Mouse (Mus musculus) forebrain, postnatal 0 days (tissue): ENCODE data around the gene Ttc21a. TPM values are rescaled to one million over a fixed set of nuclear protein-coding genes. Genes with fewer than 3 reads are reported as not detected.

ENCODE experiments used
- ATAC-seq: fragments of 200-750 bp; cut with Nextera tagmentation; 2 replicates; pipeline ENCODE4 v1.8.0; 2017; ENCODE audit warnings: mild to moderate bottlenecking, moderate library complexity
- DNase-seq: peaks from one replicate; pipeline ENCODE4 v3.0.0-alpha.2; 2015
- H3K27ac ChIP-seq: fragments of 300-500 bp; sonication (generic); 2 replicates; pipeline ENCODE4 v1.5.1; 2014; ENCODE audit warnings: low read depth, mild to moderate bottlenecking, antibody characterized with exemption, low read length, moderate library complexity, mixed read lengths
- H3K27me3 ChIP-seq: fragments of 300-500 bp; sonication (generic); 2 replicates; pipeline ENCODE4 v1.6.1; 2014; ENCODE audit warnings: mild to moderate bottlenecking, low read length, mixed read lengths; ENCODE audit not compliant: insufficient read depth
- H3K36me3 ChIP-seq: fragments of 300-500 bp; sonication (generic); 2 replicates; pipeline ENCODE4 v1.6.1; 2014; ENCODE audit warnings: mild to moderate bottlenecking, moderate library complexity; ENCODE audit not compliant: insufficient read depth
- H3K4me1 ChIP-seq: fragments of 300-500 bp; sonication (generic); 2 replicates; pipeline ENCODE4 v1.6.1; 2014; ENCODE audit warnings: antibody characterized with exemption; ENCODE audit not compliant: insufficient read depth
- H3K4me2 ChIP-seq: fragments of 300-500 bp; sonication (generic); 2 replicates; pipeline ENCODE4 v1.6.1; 2014; ENCODE audit warnings: low read depth, mild to moderate bottlenecking, moderate library complexity
- H3K4me3 ChIP-seq: fragments of 300-500 bp; sonication (generic); 2 replicates; pipeline ENCODE4 v1.5.1; 2014; ENCODE audit warnings: low read depth, low read length, mixed read lengths
- H3K9ac ChIP-seq: fragments of 300-500 bp; sonication (generic); 2 replicates; pipeline ENCODE4 v1.6.1; 2014; ENCODE audit warnings: mild to moderate bottlenecking
- H3K9me3 ChIP-seq: fragments of 300-500 bp; sonication (generic); 2 replicates; pipeline ENCODE4 v1.6.1; 2016; ENCODE audit warnings: low read length
- CTCF ChIP-seq: sonication (generic); IDR thresholded peaks from 2 replicates; pipeline ENCODE4 v1.5.1; 2016; ENCODE audit warnings: antibody characterized with exemption, control low read depth, low read depth
- WGBS: fragments of 180-500 bp; shearing (Covaris S2); extraction: QIAGEN DNeasy Blood & Tissue Kit; methylation state at CpG from one replicate; pipeline ENCODE4 v1.1.7; 2014; 5-methylcytosine and 5-hydroxymethylcytosine counted together
- polyA plus RNA-seq: library from polyadenylated mRNA; unstranded; fragments of >200 nt; fragmentation: Nextera tagmentation; extraction: Ambion mirVana; gene quantifications from 2 replicates; pipeline ENCODE4 v1.2.1, GENCODE M21; 2015
- total RNA-seq: library from RNA; depleted of rRNA; stranded (reverse); fragments of >200 nt; gene quantifications from 2 replicates; pipeline ENCODE4 v1.2.3, GENCODE M21; 2014

Gene Ttc21a
- total and polyA plus RNA-seq, 2 experiments from 2014 or later, result 0.85 to 4.3 TPM

DNA sequence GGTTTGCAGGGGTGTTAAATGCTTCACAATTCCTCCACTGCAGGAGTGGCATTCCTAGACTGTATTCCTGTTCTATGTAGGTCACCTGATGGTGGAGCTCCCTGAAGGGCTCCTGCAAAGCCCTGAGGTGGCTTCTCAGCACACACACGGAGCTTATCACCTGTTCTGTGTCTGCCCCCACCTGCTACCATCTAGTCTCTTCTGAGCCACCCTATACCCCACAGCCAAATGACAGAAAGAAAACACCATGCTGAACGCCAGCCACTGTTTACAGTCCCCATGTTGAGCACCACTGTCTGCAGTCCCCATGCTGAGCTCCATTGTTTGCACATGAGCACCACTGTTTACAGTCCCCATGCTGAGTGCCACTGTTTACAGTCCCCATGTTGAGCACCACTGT lies 42.3 kb downstream of the Ttc21a start:
- H3K4me1 ChIP-seq, result peaks cover 7% of the 10 kb centered on the region; the same call in 1 of the 2 replicates
- TF ChIP-seq CTCF, result no peak

DNA sequence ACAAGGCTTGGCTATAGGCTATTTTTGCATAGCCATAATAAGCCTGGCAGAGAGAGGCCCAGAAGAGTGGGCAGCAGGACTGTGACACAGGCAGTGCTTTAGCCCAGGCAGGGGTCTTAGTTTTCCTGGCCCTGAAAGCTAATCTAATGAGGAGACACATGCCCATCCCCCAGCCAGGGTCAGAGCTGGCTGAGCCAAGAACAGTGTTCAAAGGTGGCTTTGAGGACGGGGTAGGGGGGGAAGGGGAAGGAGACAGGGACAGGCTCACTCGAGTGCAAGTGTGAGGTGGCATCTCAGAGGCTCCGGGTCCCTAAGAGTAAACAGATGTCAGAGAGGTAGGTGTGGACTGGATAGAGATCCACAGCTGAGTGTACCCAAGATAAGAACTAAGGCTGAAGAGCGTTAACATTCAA lies 43.4 kb downstream of the Ttc21a start:
- H3K9me3 ChIP-seq, result no peaks in the 10 kb centered on the region
- H3K9ac ChIP-seq, result no peak overlapping the region
- peak overlapping the region; percentile 69; the same call in 1 of the 2 replicates for H3K27ac ChIP-seq
- TF ChIP-seq CTCF, result no peak
- no peak for DNase-seq
- no peaks in the 10 kb centered on the region for H3K36me3 ChIP-seq
- H3K4me1 ChIP-seq, result peaks cover 7% of the 10 kb centered on the region; the same call in 1 of the 2 replicates
- H3K4me3 ChIP-seq, result no peak overlapping the region
- 10% methylated on average over 4 of the region's 4 CpGs for WGBS
- 0 out of 2 replicates have a peak, but pooled peaks cover 2% of the 10 kb centered on the region for H3K27me3 ChIP-seq
- no peak for ATAC-seq
- H3K4me2 ChIP-seq, result peak overlapping the region; percentile 89; the same call in 1 of the 2 replicates

More for the DNA sequence above, 42.3 kb downstream of the Ttc21a start:
- H3K36me3 ChIP-seq, result no peaks in the 10 kb centered on the region
- 56% methylated on average over 2 of the region's 2 CpGs for WGBS
- H3K9me3 ChIP-seq, result no peaks in the 10 kb centered on the region
- H3K27ac ChIP-seq, result no peak overlapping the region
- 0 out of 2 replicates have a peak, but pooled peaks cover 2% of the 10 kb centered on the region for H3K27me3 ChIP-seq
- no peak overlapping the region for H3K4me2 ChIP-seq
- H3K4me3 ChIP-seq, result no peak overlapping the region
- ATAC-seq (no peak), DNase-seq (no peak)
- H3K9ac ChIP-seq, result no peak overlapping the region

DNA sequence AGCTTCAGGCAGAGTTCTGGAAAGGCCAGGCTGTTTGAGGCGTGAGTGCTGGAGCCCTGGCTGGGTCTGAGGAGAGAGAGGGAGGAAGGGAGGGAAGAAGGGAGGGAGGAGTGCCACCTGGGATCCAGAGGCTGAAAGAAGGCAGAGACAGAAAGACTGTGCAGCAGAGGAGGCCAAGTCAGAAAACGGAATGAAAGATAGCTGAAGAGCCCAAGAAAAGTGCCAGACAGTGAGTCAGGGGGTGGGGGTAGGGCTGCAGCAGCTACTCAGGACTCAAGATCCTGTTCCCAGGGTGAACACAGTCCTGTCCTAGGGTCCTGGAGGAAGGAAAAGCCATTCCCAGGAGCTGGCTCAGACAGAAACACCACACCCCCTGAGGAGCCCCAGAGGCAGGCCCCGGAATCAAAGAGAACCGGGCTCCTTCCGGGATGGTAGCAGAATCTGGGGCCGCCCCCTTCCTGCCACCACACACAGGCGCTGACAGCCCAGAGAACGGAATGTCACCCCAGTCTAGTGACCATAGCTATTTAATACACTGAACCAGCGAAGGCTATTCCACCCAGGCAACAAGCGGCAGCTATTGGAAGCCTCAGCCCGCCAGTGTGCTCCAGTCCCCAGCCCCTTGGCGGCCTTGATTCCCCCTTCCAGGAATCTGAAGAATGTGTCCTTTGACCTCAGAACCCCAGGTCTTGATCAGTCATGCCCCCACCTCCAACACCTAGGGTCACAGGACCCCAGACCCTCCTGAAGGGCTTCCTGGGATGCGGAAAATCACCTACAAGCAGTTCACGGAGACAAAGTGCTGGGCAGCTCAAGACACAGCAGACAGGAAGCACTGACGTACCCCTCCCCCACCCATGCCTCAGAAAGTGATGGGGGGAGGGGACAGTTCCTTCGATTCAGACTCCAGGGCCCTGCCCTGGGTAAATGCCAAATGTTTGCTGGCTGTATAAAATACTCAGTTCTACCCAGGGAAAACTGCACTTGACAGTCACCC lies 44.1 kb downstream of the Ttc21a start:
- ATAC-seq (peak; percentile 32), DNase-seq (peak; percentile 49)
- Histone ChIP-seq H3K4me2 (peak overlapping the region; percentile 89), H3K36me3 (no peaks in the 10 kb centered on the region), H3K27me3 (0 out of 2 replicates have a peak, but pooled peaks cover 2% of the 10 kb centered on the region), H3K4me1 (peaks cover 7% of the 10 kb centered on the region; the same call in 1 of the 2 replicates), H3K9ac (no peak overlapping the region), H3K9me3 (no peaks in the 10 kb centered on the region), H3K27ac (peak overlapping the region; percentile 69), H3K4me3 (peak overlapping the region; percentile 9)
- no peak for TF ChIP-seq CTCF
- 5% methylated on average over 16 of the region's 16 CpGs for WGBS

DNA sequence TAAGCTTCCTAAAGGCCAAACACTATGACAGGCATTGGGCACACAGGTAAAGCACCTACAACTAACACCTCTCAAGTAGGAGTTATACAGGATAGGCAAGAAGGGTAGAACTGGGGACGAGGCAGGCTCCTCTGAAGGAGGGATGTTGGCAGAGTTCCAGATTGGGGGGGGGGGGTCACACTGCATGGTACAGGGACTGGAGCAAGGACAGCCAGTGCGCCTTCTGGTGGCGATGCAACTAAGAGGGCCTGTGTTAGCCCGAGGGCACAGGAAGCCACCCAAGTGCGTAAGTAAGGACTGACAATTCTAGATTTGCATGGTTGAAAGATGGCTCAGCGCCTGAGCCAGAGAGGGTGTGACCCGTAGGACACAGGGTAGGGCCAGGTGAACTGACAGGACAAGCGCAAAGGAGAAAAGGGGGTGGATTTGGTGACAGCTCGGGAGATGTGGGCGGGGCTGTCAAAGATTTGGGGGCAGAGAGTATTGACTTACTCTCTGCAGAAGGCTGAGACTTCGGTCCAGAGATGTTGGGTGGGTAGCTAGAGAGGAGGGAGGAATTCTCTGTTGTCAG lies 44.9 kb downstream of the Ttc21a start:
- DNase-seq (peak; percentile 32), ATAC-seq (peak; percentile 44)

DNA sequence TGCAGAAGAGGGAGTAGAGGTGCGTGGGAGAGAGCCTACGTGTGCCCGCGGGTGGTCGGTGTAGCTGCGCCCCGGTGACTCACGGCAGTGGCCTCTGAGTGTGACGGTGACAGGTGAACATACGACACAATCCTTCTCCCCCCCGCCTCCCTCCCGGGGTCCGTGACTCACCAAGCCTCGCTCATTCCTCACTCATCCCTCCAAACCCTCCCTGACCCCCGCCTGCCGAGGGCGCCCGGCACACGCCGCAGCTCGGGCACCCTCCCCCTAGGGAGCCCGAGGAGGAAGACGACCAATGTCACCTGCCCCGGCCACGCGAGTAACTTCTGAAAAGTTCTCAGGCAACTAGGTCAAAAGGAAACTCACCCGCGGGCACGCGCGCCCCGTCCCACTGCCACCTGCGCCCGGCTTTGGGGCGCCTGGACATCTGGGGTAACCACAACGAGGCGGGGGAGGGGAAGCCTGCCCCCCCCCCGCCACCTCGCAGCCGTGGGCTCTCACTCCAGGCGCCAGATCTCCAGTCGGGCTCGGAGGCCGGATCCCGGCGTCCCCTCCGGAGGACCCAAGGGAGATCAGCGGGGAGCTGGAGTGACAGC lies 45.6 kb downstream of the Ttc21a start:
- Histone ChIP-seq H3K4me3 (peak overlapping the region; percentile 64), H3K27ac (no peak overlapping the region), H3K4me2 (peak overlapping the region; percentile 89), H3K36me3 (no peaks in the 10 kb centered on the region), H3K27me3 (0 out of 2 replicates have a peak, but pooled peaks cover 2% of the 10 kb centered on the region), H3K9ac (peak overlapping the region; percentile 55), H3K4me1 (peaks cover 7% of the 10 kb centered on the region; the same call in 1 of the 2 replicates), H3K9me3 (no peaks in the 10 kb centered on the region)
- WGBS, result 2% methylated on average over 45 of the region's 48 CpGs
- ATAC-seq, result no peak
- DNase-seq, result no peak
- TF ChIP-seq CTCF, result no peak

More for the DNA sequence above, 44.9 kb downstream of the Ttc21a start:
- WGBS, result 5% methylated on average over 11 of the region's 11 CpGs
- Histone ChIP-seq H3K4me3 (peak overlapping the region; percentile 64), H3K9ac (peak overlapping the region; percentile 55; the same call in 1 of the 2 replicates), H3K36me3 (no peaks in the 10 kb centered on the region), H3K4me1 (peaks cover 7% of the 10 kb centered on the region; the same call in 1 of the 2 replicates), H3K9me3 (no peaks in the 10 kb centered on the region), H3K27ac (no peak overlapping the region), H3K4me2 (peak overlapping the region; percentile 89), H3K27me3 (0 out of 2 replicates have a peak, but pooled peaks cover 2% of the 10 kb centered on the region)
- peak; percentile 60 for TF ChIP-seq CTCF
